Mouse (Mus musculus) hindbrain, postnatal 0 days (tissue): ENCODE data around the gene Mrpl11. TPM values are rescaled to one million over a fixed set of nuclear protein-coding genes. Genes with fewer than 3 reads are reported as not detected.
A peak's percentile ranks its signal among the peaks of the same experiment; 100 is the strongest.

Experiments used
- ATAC-seq: fragments of 200-750 bp; cut with Nextera tagmentation; 2 replicates; pipeline ENCODE4 v1.8.0; 2017; ENCODE audit warnings: mild to moderate bottlenecking, moderate TSS enrichment, moderate library complexity
- DNase-seq: peaks from one replicate; pipeline ENCODE4 v3.0.0-alpha.2; 2015; ENCODE audit warnings: low spot score
- H3K27ac ChIP-seq: fragments of 300-500 bp; sonication (generic); 2 replicates; pipeline ENCODE4 v1.5.1; 2014; ENCODE audit warnings: mild to moderate bottlenecking
- H3K27me3 ChIP-seq: fragments of 300-500 bp; sonication (generic); 2 replicates; pipeline ENCODE4 v1.6.1; 2014; ENCODE audit warnings: low read length, mixed read lengths; ENCODE audit not compliant: insufficient read depth
- H3K36me3 ChIP-seq: fragments of 300-500 bp; sonication (generic); 2 replicates; pipeline ENCODE4 v1.6.1; 2014; ENCODE audit warnings: low read length, mixed read lengths; ENCODE audit not compliant: insufficient read depth
- H3K4me1 ChIP-seq: fragments of 300-500 bp; sonication (generic); 2 replicates; pipeline ENCODE4 v1.6.1; 2014; ENCODE audit warnings: antibody characterized with exemption, low read length, mixed read lengths; ENCODE audit not compliant: insufficient read depth
- H3K4me2 ChIP-seq: fragments of 300-500 bp; sonication (generic); 2 replicates; pipeline ENCODE4 v1.6.1; 2014; ENCODE audit warnings: low read depth, mild to moderate bottlenecking, low read length, moderate library complexity, mixed read lengths
- H3K4me3 ChIP-seq: fragments of 300-500 bp; sonication (generic); 2 replicates; pipeline ENCODE4 v1.5.1; 2014; ENCODE audit warnings: low read length
- H3K9ac ChIP-seq: fragments of 300-500 bp; sonication (generic); replicated peaks from 2 replicates; pipeline ENCODE4 v1.6.1; 2014; ENCODE audit warnings: mild to moderate bottlenecking, low read length, moderate library complexity, mixed read lengths
- H3K9me3 ChIP-seq: fragments of 300-500 bp; sonication (generic); 2 replicates; pipeline ENCODE4 v1.6.1; 2016; ENCODE audit warnings: low read length, mixed read lengths
- CTCF ChIP-seq: IDR thresholded peaks from 2 replicates; pipeline ENCODE4 v1.5.1; 2016; ENCODE audit warnings: antibody characterized with exemption, control low read depth, low read depth
- WGBS: fragments of 180-500 bp; shearing (Covaris S2); extraction: QIAGEN DNeasy Blood & Tissue Kit; methylation state at CpG from one replicate; pipeline ENCODE4 v1.1.7; 2014; 5-methylcytosine and 5-hydroxymethylcytosine counted together
- polyA plus RNA-seq: library from polyadenylated mRNA; unstranded; fragments of >200 nt; fragmentation: Nextera tagmentation; extraction: Ambion mirVana; gene quantifications from 2 replicates; pipeline ENCODE4 v1.2.1, GENCODE M21; 2015
- total RNA-seq: library from RNA; depleted of rRNA; stranded (reverse); fragments of >200 nt; gene quantifications from 2 replicates; pipeline ENCODE4 v1.2.3, GENCODE M21; 2014; rRNA removed

Gene Mrpl11
- total and polyA plus RNA-seq, 2 experiments from 2014 or later, result 83.5 to 139 TPM

DNA sequence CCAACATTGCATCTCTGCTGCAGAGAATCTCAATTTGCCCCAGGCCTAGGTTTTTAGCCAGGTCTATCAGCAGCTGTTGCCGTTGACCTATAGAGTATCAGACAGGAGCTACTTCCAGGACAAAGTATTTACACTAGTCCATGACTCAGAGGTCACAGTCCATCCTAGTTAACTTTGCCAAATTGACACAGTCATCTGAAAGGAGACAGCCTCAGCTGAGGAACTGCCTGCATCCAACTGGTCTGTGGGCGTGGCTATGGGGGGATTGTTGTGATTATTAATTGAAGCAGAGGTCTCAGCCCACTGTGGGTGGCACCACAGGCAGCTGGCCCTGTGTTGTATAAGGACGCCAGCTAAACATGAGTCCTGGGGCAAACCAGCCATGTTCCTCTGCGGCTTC lies 43.0 kb downstream of the Mrpl11 start:
- no peak for TF ChIP-seq CTCF
- Histone ChIP-seq H3K9me3 (no peaks in the 10 kb centered on the region), H3K4me3 (no peak overlapping the region), H3K27ac (no peak overlapping the region), H3K9ac (no peak overlapping the region), H3K27me3 (no peaks in the 10 kb centered on the region), H3K4me2 (no peak overlapping the region), H3K4me1 (peaks cover 4% of the 10 kb centered on the region; the same call in 1 of the 2 replicates), H3K36me3 (no peaks in the 10 kb centered on the region)
- DNase-seq (no peak), ATAC-seq (no peak)
- 63% methylated on average over 4 of the region's 4 CpGs for WGBS

DNA sequence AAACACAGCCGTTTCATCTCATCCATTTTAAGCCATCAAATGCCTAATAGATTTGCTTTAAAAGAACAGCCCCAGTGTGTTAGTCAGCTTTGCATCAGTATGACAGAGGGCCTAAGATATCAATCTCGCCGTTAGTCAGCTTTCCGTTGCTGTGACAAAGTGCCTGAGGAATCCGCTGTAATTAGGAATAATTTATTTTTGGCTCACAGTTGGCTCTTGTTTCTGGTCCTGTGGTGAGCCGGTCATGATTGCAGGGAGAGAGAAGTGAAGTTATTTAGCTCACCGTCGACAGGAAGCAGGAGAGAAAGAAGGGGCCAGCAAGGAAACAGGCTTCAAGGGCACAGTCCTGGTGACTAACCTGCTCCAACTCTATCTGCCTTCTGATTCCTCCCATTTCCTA lies 51.2 kb downstream of the Mrpl11 start:
- ATAC-seq (no peak), DNase-seq (no peak)
- Histone ChIP-seq H3K9ac (no peak overlapping the region), H3K4me1 (no peaks in the 10 kb centered on the region), H3K4me2 (no peak overlapping the region), H3K27ac (no peak overlapping the region), H3K27me3 (no peaks in the 10 kb centered on the region), H3K9me3 (no peaks in the 10 kb centered on the region), H3K36me3 (no peaks in the 10 kb centered on the region), H3K4me3 (no peak overlapping the region)
- no peak for TF ChIP-seq CTCF
- WGBS, result 68% methylated on average over 8 of the region's 8 CpGs

DNA sequence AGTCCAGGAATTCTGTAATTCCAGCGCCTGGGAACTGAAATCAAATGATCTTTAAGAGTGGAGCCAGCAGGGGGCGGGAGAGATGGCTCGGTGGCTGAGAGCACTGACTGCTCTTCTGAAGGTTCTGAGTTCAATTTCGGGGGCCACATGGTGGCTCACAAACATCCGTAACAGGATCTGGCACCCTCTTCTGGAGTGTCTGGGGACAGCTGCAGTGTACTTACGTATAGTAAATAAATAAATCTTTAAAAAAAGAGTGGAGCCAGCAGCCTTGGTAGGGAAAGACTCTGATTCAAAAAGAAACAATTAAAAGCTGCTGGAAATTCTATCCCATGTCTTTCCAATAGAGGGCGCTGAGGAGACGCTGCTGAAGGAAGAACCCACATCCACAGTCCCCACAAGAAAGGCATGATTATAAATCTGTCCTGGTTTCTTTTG lies 53.0 kb downstream of the Mrpl11 start:
- no peak for ATAC-seq
- Histone ChIP-seq H3K4me2 (no peak overlapping the region), H3K9me3 (no peaks in the 10 kb centered on the region), H3K27ac (no peak overlapping the region), H3K4me1 (no peaks in the 10 kb centered on the region), H3K27me3 (no peaks in the 10 kb centered on the region), H3K9ac (no peak overlapping the region), H3K4me3 (no peak overlapping the region), H3K36me3 (no peaks in the 10 kb centered on the region)
- DNase-seq, result peak; percentile 60
- 15% methylated on average over 8 of the region's 8 CpGs for WGBS
- peak; percentile 64 for TF ChIP-seq CTCF

DNA sequence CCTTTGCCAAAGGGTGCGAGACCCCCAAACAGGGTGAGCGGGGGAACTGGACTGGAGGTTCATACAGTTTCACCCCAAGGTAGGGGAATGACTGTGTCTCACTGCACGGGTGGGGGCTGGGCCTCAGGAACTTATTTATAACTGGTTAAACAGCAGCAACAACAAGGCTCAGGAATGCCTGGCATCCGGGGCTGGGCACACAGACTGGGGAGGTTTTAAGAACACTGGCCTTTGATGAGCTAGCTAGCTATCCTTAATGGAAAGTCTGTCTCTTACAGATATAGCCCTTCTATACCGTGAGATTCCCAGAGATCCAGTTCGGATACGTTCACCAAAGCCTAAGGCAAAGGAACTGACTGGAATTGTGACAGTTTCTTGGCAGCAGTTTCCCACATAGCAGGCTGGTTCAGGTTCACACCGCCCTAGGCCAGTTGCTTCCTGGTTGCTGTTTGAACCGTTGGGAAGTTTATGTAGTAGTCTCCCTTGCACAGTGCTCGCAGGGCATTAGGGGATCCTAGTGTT lies 54.3 kb downstream of the Mrpl11 start:
- ATAC-seq (peak; percentile 7; the same call in 1 of the 2 replicates), DNase-seq (no peak)
- Histone ChIP-seq H3K4me1 (no peaks in the 10 kb centered on the region), H3K4me2 (no peak overlapping the region), H3K27me3 (no peaks in the 10 kb centered on the region), H3K9ac (no peak overlapping the region), H3K4me3 (no peak overlapping the region), H3K27ac (0 out of 2 replicates have a peak overlapping the region, but pooled peaks have one; percentile 15), H3K36me3 (no peaks in the 10 kb centered on the region), H3K9me3 (no peaks in the 10 kb centered on the region)
- 37% methylated on average over 10 of the region's 10 CpGs for WGBS
- TF ChIP-seq CTCF, result no peak

Other genes starting within 250 kb of the Mrpl11 start
- gene Rbm4b, start 205.7 kb upstream of the Mrpl11 start, total RNA-seq, result 59.2 and 69.4 TPM in 2 replicates
- gene Rbm4b, start 205.7 kb upstream of the Mrpl11 start, polyA plus RNA-seq, result 81.8 and 84.8 TPM in 2 replicates
- gene Rbm4, start 168.2 kb upstream of the Mrpl11 start, total RNA-seq, result 85.3 and 85.6 TPM in 2 replicates
- gene Rbm4, start 168.2 kb upstream of the Mrpl11 start, polyA plus RNA-seq, result 39.7 and 40.9 TPM in 2 replicates
- 6.9 and 9.8 TPM in 2 replicates for gene Gm21992, start 150.5 kb upstream of the Mrpl11 start, total RNA-seq
- 11.9 and 19.8 TPM in 2 replicates for gene Gm21992, start 150.5 kb upstream of the Mrpl11 start, polyA plus RNA-seq
- 40.1 and 45.6 TPM in 2 replicates for gene Rbm14, start 150.5 kb upstream of the Mrpl11 start, total RNA-seq
- gene Rbm14, start 150.5 kb upstream of the Mrpl11 start, polyA plus RNA-seq, result 37.5 TPM in 2 replicates
- 21.2 and 32.0 TPM in 2 replicates for gene Ccs, start 122.8 kb upstream of the Mrpl11 start, total RNA-seq
- 48.4 and 51.1 TPM in 2 replicates for gene Ccs, start 122.8 kb upstream of the Mrpl11 start, polyA plus RNA-seq
- gene Ccdc87, start 122.8 kb upstream of the Mrpl11 start, total RNA-seq, result 0.72 and 0.89 TPM in 2 replicates
- gene Ccdc87, start 122.8 kb upstream of the Mrpl11 start, polyA plus RNA-seq, result 0.71 and 0.83 TPM in 2 replicates
- gene Ctsf, start 107.0 kb upstream of the Mrpl11 start, total RNA-seq, result 80.2 and 147 TPM in 2 replicates
- gene Ctsf, start 107.0 kb upstream of the Mrpl11 start, polyA plus RNA-seq, result 98.2 and 106 TPM in 2 replicates
- gene Actn3, start 84.2 kb upstream of the Mrpl11 start, total RNA-seq, result 6.8 and 8.4 TPM in 2 replicates
- 3.8 and 3.9 TPM in 2 replicates for gene Actn3, start 84.2 kb upstream of the Mrpl11 start, polyA plus RNA-seq
- 29.1 and 30.7 TPM in 2 replicates for gene Zdhhc24, start 83.5 kb upstream of the Mrpl11 start, total RNA-seq
- 17.4 and 20.9 TPM in 2 replicates for gene Zdhhc24, start 83.5 kb upstream of the Mrpl11 start, polyA plus RNA-seq
- gene Bbs1, start 55.5 kb upstream of the Mrpl11 start, total RNA-seq, result 17.9 and 37.6 TPM in 2 replicates
- gene Bbs1, start 55.5 kb upstream of the Mrpl11 start, polyA plus RNA-seq, result 7.3 and 9.1 TPM in 2 replicates
- gene Dpp3, start 33.9 kb upstream of the Mrpl11 start, total RNA-seq, result 94.0 and 111 TPM in 2 replicates
- gene Dpp3, start 33.9 kb upstream of the Mrpl11 start, polyA plus RNA-seq, result 78.3 and 79.2 TPM in 2 replicates
- 11.9 and 13.4 TPM in 2 replicates for gene Peli3, start 19.0 kb upstream of the Mrpl11 start, total RNA-seq
- 8.1 and 8.6 TPM in 2 replicates for gene Peli3, start 19.0 kb upstream of the Mrpl11 start, polyA plus RNA-seq
- gene Npas4, start 28.2 kb downstream of the Mrpl11 start, total RNA-seq, result 1.9 and 3.0 TPM in 2 replicates
- 0.13 and 0.20 TPM in 2 replicates for gene Npas4, start 28.2 kb downstream of the Mrpl11 start, polyA plus RNA-seq
- gene Slc29a2, start 61.7 kb downstream of the Mrpl11 start, total RNA-seq, result 13.9 and 22.5 TPM in 2 replicates
- 15.5 and 16.3 TPM in 2 replicates for gene Slc29a2, start 61.7 kb downstream of the Mrpl11 start, polyA plus RNA-seq
- 166 and 178 TPM in 2 replicates for gene B4gat1, start 76.7 kb downstream of the Mrpl11 start, total RNA-seq
- 166 and 174 TPM in 2 replicates for gene B4gat1, start 76.7 kb downstream of the Mrpl11 start, polyA plus RNA-seq
- 4.5 and 8.5 TPM in 2 replicates for gene AC124502.3, start 76.7 kb downstream of the Mrpl11 start, total RNA-seq
- gene AC124502.3, start 76.7 kb downstream of the Mrpl11 start, polyA plus RNA-seq, result 2.4 and 3.0 TPM in 2 replicates
- 5.0 and 5.5 TPM in 2 replicates for gene Brms1, start 79.2 kb downstream of the Mrpl11 start, total RNA-seq
- gene Brms1, start 79.2 kb downstream of the Mrpl11 start, polyA plus RNA-seq, result 22.5 and 22.6 TPM in 2 replicates
- 0.93 and 2.0 TPM in 2 replicates for gene Rin1, start 88.3 kb downstream of the Mrpl11 start, total RNA-seq
- 0.72 and 0.86 TPM in 2 replicates for gene Rin1, start 88.3 kb downstream of the Mrpl11 start, polyA plus RNA-seq
- 15.4 and 16.4 TPM in 2 replicates for gene Cd248, start 105.9 kb downstream of the Mrpl11 start, total RNA-seq
- 10.7 and 12.5 TPM in 2 replicates for gene Cd248, start 105.9 kb downstream of the Mrpl11 start, polyA plus RNA-seq
- 68.9 and 76.6 TPM in 2 replicates for gene Tmem151a, start 123.4 kb downstream of the Mrpl11 start, total RNA-seq
- gene Tmem151a, start 123.4 kb downstream of the Mrpl11 start, polyA plus RNA-seq, result 61.0 and 71.5 TPM in 2 replicates
- gene Yif1a, start 126.4 kb downstream of the Mrpl11 start, total RNA-seq, result 59.7 and 69.0 TPM in 2 replicates
- gene Yif1a, start 126.4 kb downstream of the Mrpl11 start, polyA plus RNA-seq, result 66.6 and 68.0 TPM in 2 replicates
- 549 and 573 TPM in 2 replicates for gene Cnih2, start 136.4 kb downstream of the Mrpl11 start, total RNA-seq
- 358 and 397 TPM in 2 replicates for gene Cnih2, start 136.4 kb downstream of the Mrpl11 start, polyA plus RNA-seq
- gene Rab1b, start 144.9 kb downstream of the Mrpl11 start, total RNA-seq, result 272 and 291 TPM in 2 replicates
- gene Rab1b, start 144.9 kb downstream of the Mrpl11 start, polyA plus RNA-seq, result 229 and 230 TPM in 2 replicates
- 191 and 227 TPM in 2 replicates for gene Klc2, start 156.4 kb downstream of the Mrpl11 start, total RNA-seq
- 75.6 and 76.6 TPM in 2 replicates for gene Klc2, start 156.4 kb downstream of the Mrpl11 start, polyA plus RNA-seq